Mouse (Mus musculus): Measurements from ENCODE around the gene Sncb.
"Not testable (repeated sequence)": the region's sequence is repeated elsewhere in the genome, so short reads cannot be mapped to it uniquely, and the experiment has no call there.

Gene Sncb

GRCm38 (mm10) chr13:54766192-54766768 lies at the start of gene Sncb:
Gene Sncb, minus strand, starts transcription at chr13:54766595.
- peak; percentile 72 to 74 for DNase-seq

GRCm38 (mm10) chr13:54813381-54813780 lies 47.0 kb upstream of the Sncb start:
- no peak for DNase-seq

- no peak for DNase-seq
These were observed 45.1 kb upstream of the Sncb start for GRCm38 (mm10) chr13:54811476-54811875.

GRCm38 (mm10) chr13:54808067-54808466 lies 41.7 kb upstream of the Sncb start:
- no peak for DNase-seq

GRCm38 (mm10) chr13:54806434-54806976 lies 40.1 kb upstream of the Sncb start:
- no peak for DNase-seq

GRCm38 (mm10) chr13:54805134-54805838 lies 38.9 kb upstream of the Sncb start:
- peak; percentile 19 to 35 for DNase-seq

- no peak for DNase-seq
These were observed 36.6 kb upstream of the Sncb start for GRCm38 (mm10) chr13:54803010-54803409.

- no peak for DNase-seq
These were observed 33.8 kb upstream of the Sncb start for GRCm38 (mm10) chr13:54800206-54800605.

- peak; percentile 84 to 85 for DNase-seq
These were observed 33.3 kb upstream of the Sncb start for GRCm38 (mm10) chr13:54799701-54800100.

- no peak for DNase-seq
These were observed 32.3 kb upstream of the Sncb start for GRCm38 (mm10) chr13:54798740-54799139.

GRCm38 (mm10) chr13:54797861-54798643 lies 31.7 kb upstream of the Sncb start:
- no peak for DNase-seq

GRCm38 (mm10) chr13:54797356-54797755 lies 31.0 kb upstream of the Sncb start:
- DNase-seq = peak; percentile 52 to 61

GRCm38 (mm10) chr13:54794843-54795242 lies 28.4 kb upstream of the Sncb start:
- DNase-seq = no peak

- no peak for DNase-seq
These were observed 27.7 kb upstream of the Sncb start for GRCm38 (mm10) chr13:54794002-54794577.

GRCm38 (mm10) chr13:54792259-54793230 lies 26.1 kb upstream of the Sncb start:
- peak; percentile 43 to 50 for DNase-seq

- DNase-seq = peak; percentile 62 to 75
These were observed 23.4 kb upstream of the Sncb start for GRCm38 (mm10) chr13:54789561-54790397.

GRCm38 (mm10) chr13:54788740-54789560 lies 22.6 kb upstream of the Sncb start, which contains the start of gene Tspan17:
Gene Tspan17, plus strand, starts transcription at chr13:54789377.
- peak; percentile 98 to 99 for DNase-seq

- DNase-seq = not testable (repeated sequence)
These were observed 21.2 kb upstream of the Sncb start for GRCm38 (mm10) chr13:54787591-54787990.

GRCm38 (mm10) chr13:54783698-54784097 lies 17.3 kb upstream of the Sncb start, which contains the start of gene Eif4e1b:
Gene Eif4e1b, plus strand, starts transcription at chr13:54783998.
- DNase-seq = no peak

- no peak for DNase-seq
These were observed 16.8 kb upstream of the Sncb start for GRCm38 (mm10) chr13:54783235-54783634.

Measured in kidney, postnatal 4 days (tissue).